Mouse (Mus musculus): Measurements from ENCODE around the gene Bloc1s4. TPM values are rescaled to one million over a fixed set of nuclear protein-coding genes. Genes with fewer than 3 reads are reported as not detected.

Gene Bloc1s4
- polyA plus RNA-seq, 1 experiment from 2014 or later = 21.4 TPM

GRCm38 (mm10) chr5:36747794-36748535, 485 bp downstream of the Bloc1s4 start:
- Histone ChIP-seq H3K4me3 (ENCODE audit: low read length) (peak overlapping the region; percentile 92), H3K27ac (ENCODE audit: low read length) (no peak overlapping the region), H3K9me3 (replicated peaks; ENCODE audit: control insufficient read depth, low read length) (no peaks in the 10 kb centered on the region), H3K9ac (ENCODE audit: low read length) (peak overlapping the region; percentile 89), H3K4me2 (ENCODE audit: low read depth, low read length) (peak overlapping the region; percentile 82), H3K36me3 (ENCODE audit: control insufficient read depth, insufficient read depth) (no peaks in the 10 kb centered on the region), H3K27me3 (ENCODE audit: control insufficient read depth, insufficient read depth, low read length) (no peaks in the 10 kb centered on the region), H3K4me1 (ENCODE audit: control insufficient read depth, insufficient read depth, low read length) (peaks cover 12% of the 10 kb centered on the region)
- WGBS = 3% methylated on average over 76 of the region's 76 CpGs
- peak; percentile 46 for ATAC-seq (replicated peaks; ENCODE audit: extremely low read depth, insufficient read depth, low FRiP score)

- Histone ChIP-seq H3K4me2 (ENCODE audit: low read depth, low read length) (peak overlapping the region; percentile 82), H3K27ac (ENCODE audit: low read length) (no peak overlapping the region), H3K4me3 (ENCODE audit: low read length) (no peak overlapping the region; the same call in 1 of the 2 replicates), H3K9ac (ENCODE audit: low read length) (peak overlapping the region; percentile 32), H3K9me3 (replicated peaks; ENCODE audit: control insufficient read depth, low read length) (no peaks in the 10 kb centered on the region), H3K4me1 (ENCODE audit: control insufficient read depth, insufficient read depth, low read length) (peaks cover 12% of the 10 kb centered on the region), H3K27me3 (ENCODE audit: control insufficient read depth, insufficient read depth, low read length) (no peaks in the 10 kb centered on the region), H3K36me3 (ENCODE audit: control insufficient read depth, insufficient read depth) (no peaks in the 10 kb centered on the region)
- 73% methylated on average over 7 of the region's 7 CpGs for WGBS
- no peak for ATAC-seq (replicated peaks; ENCODE audit: extremely low read depth, insufficient read depth, low FRiP score)
Measured at GRCm38 (mm10) chr5:36747071-36747470, 1.4 kb downstream of the Bloc1s4 start.

- H3K27ac ChIP-seq (ENCODE audit: low read length) = no peak overlapping the region
- H3K9me3 ChIP-seq (replicated peaks; ENCODE audit: control insufficient read depth, low read length) = no peaks in the 10 kb centered on the region
- H3K9ac ChIP-seq (ENCODE audit: low read length) = no peak overlapping the region
- no peaks in the 10 kb centered on the region for H3K27me3 ChIP-seq (ENCODE audit: control insufficient read depth, insufficient read depth, low read length)
- no peak overlapping the region for H3K4me3 ChIP-seq (ENCODE audit: low read length)
- peaks cover 12% of the 10 kb centered on the region for H3K4me1 ChIP-seq (ENCODE audit: control insufficient read depth, insufficient read depth, low read length)
- WGBS = 34% methylated on average over 16 of the region's 16 CpGs
- H3K4me2 ChIP-seq (ENCODE audit: low read depth, low read length) = peak overlapping the region; percentile 37; the same call in 1 of the 2 replicates
- ATAC-seq (replicated peaks; ENCODE audit: extremely low read depth, insufficient read depth, low FRiP score) = no peak
- no peaks in the 10 kb centered on the region for H3K36me3 ChIP-seq (ENCODE audit: control insufficient read depth, insufficient read depth)
Measured at GRCm38 (mm10) chr5:36742126-36742848, 6.2 kb downstream of the Bloc1s4 start.

- no peaks in the 10 kb centered on the region for H3K27me3 ChIP-seq (ENCODE audit: control insufficient read depth, insufficient read depth, low read length)
- no peak overlapping the region for H3K27ac ChIP-seq (ENCODE audit: low read length)
- H3K4me1 ChIP-seq (ENCODE audit: control insufficient read depth, insufficient read depth, low read length) = peaks cover 10% of the 10 kb centered on the region; the same call in 1 of the 2 replicates
- H3K9ac ChIP-seq (ENCODE audit: low read length) = no peak overlapping the region
- WGBS = 53% methylated on average over 4 of the region's 4 CpGs
- no peaks in the 10 kb centered on the region for H3K36me3 ChIP-seq (ENCODE audit: control insufficient read depth, insufficient read depth)
- H3K4me3 ChIP-seq (ENCODE audit: low read length) = no peak overlapping the region
- no peak overlapping the region for H3K4me2 ChIP-seq (ENCODE audit: low read depth, low read length)
- no peaks in the 10 kb centered on the region for H3K9me3 ChIP-seq (replicated peaks; ENCODE audit: control insufficient read depth, low read length)
- peak; percentile 56; the same call in 1 of the 2 replicates for ATAC-seq (replicated peaks; ENCODE audit: extremely low read depth, insufficient read depth, low FRiP score)
Measured at GRCm38 (mm10) chr5:36739829-36740228, 8.6 kb downstream of the Bloc1s4 start.

DNA sequence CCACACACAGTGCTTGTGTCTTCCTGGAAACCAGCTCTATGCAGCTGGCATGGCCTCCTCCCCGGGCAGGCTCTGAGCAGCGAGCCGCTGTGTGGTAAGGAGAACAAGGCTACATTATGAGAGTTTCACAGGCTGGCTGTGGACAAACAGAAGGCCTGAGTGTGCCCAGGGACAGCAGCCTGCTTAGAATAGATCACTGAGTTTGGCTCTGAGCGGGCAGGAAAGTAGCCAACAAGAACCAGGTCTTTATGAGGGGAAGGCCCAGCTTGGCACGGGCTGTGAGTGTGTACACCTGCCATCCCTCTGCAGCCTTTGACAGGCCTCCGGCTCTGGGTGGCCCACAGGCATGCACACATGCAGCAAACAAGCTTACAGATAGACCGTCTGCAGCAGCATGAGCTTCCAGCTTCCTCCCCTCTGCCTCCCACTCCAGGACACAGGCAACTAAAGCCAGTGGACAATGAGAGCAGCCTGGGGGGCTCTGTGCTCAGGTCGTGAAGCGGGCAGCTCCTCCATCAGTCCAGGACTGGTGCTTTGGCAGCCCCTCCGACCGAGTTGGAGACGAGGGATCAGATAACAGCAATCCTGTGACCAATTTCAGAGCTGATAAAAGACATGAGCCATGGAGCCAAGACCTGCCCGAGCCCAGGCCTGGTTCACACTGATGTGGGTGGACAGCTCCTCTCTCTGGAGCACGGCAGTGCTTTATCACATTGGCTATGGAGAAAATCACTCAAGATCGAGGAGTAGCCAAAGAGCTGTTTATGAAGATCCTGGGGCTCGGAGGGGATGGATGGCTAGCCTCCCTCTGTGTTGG, 9.4 kb downstream of the Bloc1s4 start:
- Histone ChIP-seq H3K9ac (ENCODE audit: low read length) (no peak overlapping the region), H3K4me2 (ENCODE audit: low read depth, low read length) (no peak overlapping the region), H3K36me3 (ENCODE audit: control insufficient read depth, insufficient read depth) (no peaks in the 10 kb centered on the region), H3K27ac (ENCODE audit: low read length) (no peak overlapping the region), H3K9me3 (replicated peaks; ENCODE audit: control insufficient read depth, low read length) (no peaks in the 10 kb centered on the region), H3K27me3 (ENCODE audit: control insufficient read depth, insufficient read depth, low read length) (no peaks in the 10 kb centered on the region), H3K4me3 (ENCODE audit: low read length) (no peak overlapping the region), H3K4me1 (ENCODE audit: control insufficient read depth, insufficient read depth, low read length) (peaks cover 10% of the 10 kb centered on the region; the same call in 1 of the 2 replicates)
- no peak for ATAC-seq (replicated peaks; ENCODE audit: extremely low read depth, insufficient read depth, low FRiP score)
- 45% methylated on average over 16 of the region's 16 CpGs for WGBS

GRCm38 (mm10) chr5:36737765-36738164, 10.7 kb downstream of the Bloc1s4 start:
- no peak overlapping the region for H3K4me2 ChIP-seq (ENCODE audit: low read depth, low read length)

DNA sequence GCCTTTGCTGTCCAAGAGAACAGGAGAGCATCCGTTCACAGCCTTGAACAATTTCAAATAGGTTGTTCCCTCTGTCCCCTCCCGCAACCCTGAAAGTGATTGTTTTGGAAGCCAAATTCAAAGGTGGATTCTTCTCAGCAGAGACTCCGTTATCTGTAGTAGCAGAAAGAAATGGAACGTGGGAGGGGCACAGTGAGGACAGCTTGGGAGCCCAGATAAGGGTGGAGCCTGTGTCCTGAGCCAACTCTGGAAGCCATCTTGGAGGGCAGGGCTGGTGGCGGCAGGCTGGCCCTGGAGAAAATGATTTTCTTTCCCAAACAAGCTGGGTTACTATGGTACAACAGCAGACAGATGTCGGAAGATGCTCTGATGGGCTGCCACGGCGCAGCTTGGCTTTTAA, 12.4 kb downstream of the Bloc1s4 start:
- Histone ChIP-seq H3K9ac (ENCODE audit: low read length) (no peak overlapping the region), H3K27me3 (ENCODE audit: control insufficient read depth, insufficient read depth, low read length) (no peaks in the 10 kb centered on the region), H3K4me3 (ENCODE audit: low read length) (no peak overlapping the region), H3K27ac (ENCODE audit: low read length) (no peak overlapping the region), H3K9me3 (replicated peaks; ENCODE audit: control insufficient read depth, low read length) (no peaks in the 10 kb centered on the region), H3K36me3 (ENCODE audit: control insufficient read depth, insufficient read depth) (no peaks in the 10 kb centered on the region), H3K4me1 (ENCODE audit: control insufficient read depth, insufficient read depth, low read length) (peaks cover 10% of the 10 kb centered on the region; the same call in 1 of the 2 replicates), H3K4me2 (ENCODE audit: low read depth, low read length) (no peak overlapping the region)
- no peak for ATAC-seq (replicated peaks; ENCODE audit: extremely low read depth, insufficient read depth, low FRiP score)
- 52% methylated on average over 8 of the region's 8 CpGs for WGBS

More at GRCm38 (mm10) chr5:36737765-36738164, 10.7 kb downstream of the Bloc1s4 start:
- no peak for ATAC-seq (replicated peaks; ENCODE audit: extremely low read depth, insufficient read depth, low FRiP score)
- Histone ChIP-seq H3K9ac (ENCODE audit: low read length) (no peak overlapping the region), H3K36me3 (ENCODE audit: control insufficient read depth, insufficient read depth) (no peaks in the 10 kb centered on the region), H3K9me3 (replicated peaks; ENCODE audit: control insufficient read depth, low read length) (no peaks in the 10 kb centered on the region), H3K27me3 (ENCODE audit: control insufficient read depth, insufficient read depth, low read length) (no peaks in the 10 kb centered on the region), H3K4me1 (ENCODE audit: control insufficient read depth, insufficient read depth, low read length) (peaks cover 10% of the 10 kb centered on the region; the same call in 1 of the 2 replicates), H3K4me3 (ENCODE audit: low read length) (no peak overlapping the region), H3K27ac (ENCODE audit: low read length) (no peak overlapping the region)
- 66% methylated on average over 4 of the region's 4 CpGs for WGBS

- Histone ChIP-seq H3K27ac (ENCODE audit: low read length) (no peak overlapping the region), H3K4me2 (ENCODE audit: low read depth, low read length) (no peak overlapping the region), H3K36me3 (ENCODE audit: control insufficient read depth, insufficient read depth) (no peaks in the 10 kb centered on the region), H3K27me3 (ENCODE audit: control insufficient read depth, insufficient read depth, low read length) (no peaks in the 10 kb centered on the region), H3K9ac (ENCODE audit: low read length) (no peak overlapping the region), H3K4me3 (ENCODE audit: low read length) (no peak overlapping the region), H3K9me3 (replicated peaks; ENCODE audit: control insufficient read depth, low read length) (no peaks in the 10 kb centered on the region), H3K4me1 (ENCODE audit: control insufficient read depth, insufficient read depth, low read length) (peaks cover 10% of the 10 kb centered on the region; the same call in 1 of the 2 replicates)
- 80% methylated on average over 6 of the region's 6 CpGs for WGBS
- ATAC-seq (replicated peaks; ENCODE audit: extremely low read depth, insufficient read depth, low FRiP score) = no peak
Measured at GRCm38 (mm10) chr5:36735106-36735505, 13.3 kb downstream of the Bloc1s4 start.
